Mouse (Mus musculus): ENCODE measurements around the gene Bcor. TPM values are rescaled to one million over a fixed set of nuclear protein-coding genes. Genes with fewer than 3 reads are reported as not detected.

The Bcor gene
- polyA plus RNA-seq (2012; rRNA removed): 5.7 and 6.4 TPM in 2 replicates

DNA sequence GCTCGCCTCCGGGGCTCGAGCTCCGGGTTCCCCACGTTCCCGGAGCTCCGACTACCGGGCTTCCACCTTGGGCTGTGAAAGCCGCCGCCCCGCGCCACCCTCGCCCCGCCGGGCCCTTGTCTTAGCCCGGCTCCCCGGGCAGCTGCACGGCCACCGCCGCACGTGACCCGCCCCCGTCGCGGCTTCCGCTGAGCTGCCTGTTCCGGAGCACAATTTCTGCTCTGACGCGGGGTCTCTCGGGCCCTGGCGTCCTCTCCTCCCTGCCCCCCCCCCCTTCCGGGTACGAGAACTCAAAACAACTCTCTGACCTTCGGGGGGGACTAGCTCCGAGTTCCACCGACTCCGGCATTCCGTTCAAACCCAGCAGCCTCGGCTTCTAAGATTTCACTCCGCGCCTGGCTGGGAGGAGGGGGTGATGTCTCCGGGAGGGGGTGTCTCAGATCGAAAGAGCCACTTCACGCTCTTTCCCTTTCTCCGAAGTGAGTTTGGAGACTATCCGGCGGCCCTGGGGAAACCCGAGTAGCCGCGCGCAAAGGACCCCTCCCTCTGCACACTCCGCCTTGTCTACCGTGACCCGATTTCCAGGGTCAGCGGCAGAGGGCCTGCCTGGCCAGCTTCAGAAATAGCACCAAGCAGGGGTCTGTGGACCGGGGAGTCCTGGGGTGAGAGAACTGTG, at the start of gene Bcor:
TSS of gene Bcor (minus strand) at position 375 of the 676 bp plus-strand sequence.
- Histone ChIP-seq H3K4me3 (ENCODE audit: insufficient read depth, low read depth, low read length) (peak within 1 kb of the TSS; percentile 58), H3K36me3 (ENCODE audit: control insufficient read depth, insufficient read depth, low read length) (no peaks in the 10 kb centered on the region), H3K27ac (ENCODE audit: insufficient read depth, low read depth, low read length) (peak within 1 kb of the TSS; percentile 56), H3K27me3 (replicated peaks; ENCODE audit: control insufficient read depth, insufficient read depth, low read length) (no peaks in the 10 kb centered on the region), H3K4me1 (ENCODE audit: control insufficient read depth, insufficient read depth, low read length) (no peaks in the 10 kb centered on the region)
- DNase-seq: peak; percentile 67
- 1% methylated on average over 53 of the region's 56 CpGs for WGBS
- TF ChIP-seq POLR2A (IDR thresholded peaks at IDR 0.05; ENCODE audit: low read depth, low read length) (no peak), CTCF (conservative IDR thresholded peaks at IDR 0.05; ENCODE audit: insufficient read depth, insufficient read length, low read depth, low read length) (no peak)

DNA sequence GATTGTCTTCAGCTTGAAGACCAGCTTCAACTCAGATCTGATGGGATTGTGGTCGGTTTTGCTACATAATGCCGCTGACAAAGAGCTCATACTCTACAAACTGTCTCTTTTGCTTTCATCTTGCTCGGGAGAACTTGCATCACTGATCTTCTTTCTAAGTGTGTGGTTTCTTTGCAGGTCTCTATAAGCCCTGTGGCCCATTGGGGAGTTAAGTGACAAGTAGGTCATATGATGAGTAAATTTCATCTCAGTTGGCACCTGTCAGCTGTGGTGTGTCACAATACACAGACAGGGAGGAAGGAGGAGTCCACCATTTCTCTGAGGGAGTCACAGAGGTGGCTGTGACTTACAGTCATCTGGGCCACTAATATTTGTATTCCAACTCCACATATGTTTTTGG, 42.8 kb upstream of the Bcor start:
- Histone ChIP-seq H3K4me1 (ENCODE audit: control insufficient read depth, insufficient read depth, low read length) (no peaks in the 10 kb centered on the region), H3K36me3 (ENCODE audit: control insufficient read depth, insufficient read depth, low read length) (no peaks in the 10 kb centered on the region), H3K27me3 (replicated peaks; ENCODE audit: control insufficient read depth, insufficient read depth, low read length) (no peaks in the 10 kb centered on the region), H3K27ac (ENCODE audit: insufficient read depth, low read depth, low read length) (no peak overlapping the region), H3K4me3 (ENCODE audit: insufficient read depth, low read depth, low read length) (no peak overlapping the region)
- 91% methylated on average over 3 of the region's 3 CpGs for WGBS
- no peak for DNase-seq
- TF ChIP-seq POLR2A (IDR thresholded peaks at IDR 0.05; ENCODE audit: low read depth, low read length) (no peak), CTCF (conservative IDR thresholded peaks at IDR 0.05; ENCODE audit: insufficient read depth, insufficient read length, low read depth, low read length) (no peak)

DNA sequence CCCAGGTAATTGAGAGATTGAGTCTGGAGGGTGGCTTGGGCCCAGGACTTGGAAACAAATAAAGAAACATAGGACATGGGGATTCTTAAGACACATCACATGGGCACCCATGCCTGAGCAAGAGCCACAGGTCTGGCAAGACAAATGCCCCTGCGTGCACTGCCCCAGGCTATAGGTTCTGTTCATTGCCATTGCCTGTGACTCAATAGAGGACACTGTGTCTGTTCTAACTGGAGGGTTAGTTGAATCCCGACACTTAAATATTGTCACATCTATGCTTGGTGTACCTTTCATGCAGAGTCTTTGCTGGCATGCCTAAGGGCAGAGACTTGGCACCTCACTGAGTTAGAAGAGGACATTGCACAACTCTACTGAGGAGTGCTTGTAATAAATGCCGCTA, 41.0 kb upstream of the Bcor start:
- Histone ChIP-seq H3K36me3 (ENCODE audit: control insufficient read depth, insufficient read depth, low read length) (no peaks in the 10 kb centered on the region), H3K4me1 (ENCODE audit: control insufficient read depth, insufficient read depth, low read length) (no peaks in the 10 kb centered on the region), H3K27ac (ENCODE audit: insufficient read depth, low read depth, low read length) (no peak overlapping the region), H3K4me3 (ENCODE audit: insufficient read depth, low read depth, low read length) (no peak overlapping the region), H3K27me3 (replicated peaks; ENCODE audit: control insufficient read depth, insufficient read depth, low read length) (no peaks in the 10 kb centered on the region)
- TF ChIP-seq POLR2A (IDR thresholded peaks at IDR 0.05; ENCODE audit: low read depth, low read length): no peak
- no peak for TF ChIP-seq CTCF (conservative IDR thresholded peaks at IDR 0.05; ENCODE audit: insufficient read depth, insufficient read length, low read depth, low read length)
- 89% methylated on average over 3 of the region's 3 CpGs for WGBS
- no peak for DNase-seq

GRCm38 (mm10) chrX:12195234-12195919, 35.2 kb upstream of the Bcor start:
- Histone ChIP-seq H3K4me1 (ENCODE audit: control insufficient read depth, insufficient read depth, low read length) (no peaks in the 10 kb centered on the region), H3K4me3 (ENCODE audit: insufficient read depth, low read depth, low read length) (no peak overlapping the region), H3K27me3 (replicated peaks; ENCODE audit: control insufficient read depth, insufficient read depth, low read length) (no peaks in the 10 kb centered on the region), H3K27ac (ENCODE audit: insufficient read depth, low read depth, low read length) (no peak overlapping the region), H3K36me3 (ENCODE audit: control insufficient read depth, insufficient read depth, low read length) (no peaks in the 10 kb centered on the region)
- WGBS: 63% methylated on average over 11 of the region's 11 CpGs
- no peak for DNase-seq
- no peak for TF ChIP-seq POLR2A (IDR thresholded peaks at IDR 0.05; ENCODE audit: low read depth, low read length)

- TF ChIP-seq POLR2A (IDR thresholded peaks at IDR 0.05; ENCODE audit: low read depth, low read length) (no peak), CTCF (conservative IDR thresholded peaks at IDR 0.05; ENCODE audit: insufficient read depth, insufficient read length, low read depth, low read length) (no peak)
- 81% methylated on average over 2 of the region's 2 CpGs for WGBS
- H3K4me1 ChIP-seq (ENCODE audit: control insufficient read depth, insufficient read depth, low read length): no peaks in the 10 kb centered on the region
Measured at GRCm38 (mm10) chrX:12192343-12192742, 32.2 kb upstream of the Bcor start.

DNA sequence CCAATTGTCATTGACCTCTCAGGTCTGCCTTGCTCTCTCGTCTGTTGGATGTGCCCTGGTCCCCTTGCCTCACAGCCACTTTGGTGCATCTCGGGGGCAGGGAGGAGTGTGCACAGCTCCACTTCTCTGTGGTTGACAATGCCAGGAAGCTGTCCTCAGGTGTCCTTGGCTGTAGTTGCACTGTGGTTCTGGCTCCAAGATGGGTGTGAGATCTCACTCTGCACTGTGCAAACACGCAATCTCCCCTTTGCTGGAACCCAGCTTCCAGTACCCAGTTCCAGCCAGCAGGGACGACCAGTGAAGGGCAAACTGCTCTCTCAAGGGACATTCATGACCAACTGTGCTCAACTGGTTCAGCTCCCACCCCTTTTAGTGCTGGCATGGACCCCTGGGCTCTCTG, 29.4 kb upstream of the Bcor start:
- Histone ChIP-seq H3K4me1 (ENCODE audit: control insufficient read depth, insufficient read depth, low read length) (no peaks in the 10 kb centered on the region), H3K27me3 (replicated peaks; ENCODE audit: control insufficient read depth, insufficient read depth, low read length) (no peaks in the 10 kb centered on the region), H3K36me3 (ENCODE audit: control insufficient read depth, insufficient read depth, low read length) (no peaks in the 10 kb centered on the region), H3K27ac (ENCODE audit: insufficient read depth, low read depth, low read length) (no peak overlapping the region), H3K4me3 (ENCODE audit: insufficient read depth, low read depth, low read length) (no peak overlapping the region)
- no peak for TF ChIP-seq POLR2A (IDR thresholded peaks at IDR 0.05; ENCODE audit: low read depth, low read length)
- no peak for TF ChIP-seq CTCF (conservative IDR thresholded peaks at IDR 0.05; ENCODE audit: insufficient read depth, insufficient read length, low read depth, low read length)
- WGBS: 83% methylated on average over 4 of the region's 4 CpGs
- no peak for DNase-seq

More at GRCm38 (mm10) chrX:12192343-12192742, 32.2 kb upstream of the Bcor start:
- no peak overlapping the region for H3K27ac ChIP-seq (ENCODE audit: insufficient read depth, low read depth, low read length)
- no peaks in the 10 kb centered on the region for H3K36me3 ChIP-seq (ENCODE audit: control insufficient read depth, insufficient read depth, low read length)
- H3K27me3 ChIP-seq (replicated peaks; ENCODE audit: control insufficient read depth, insufficient read depth, low read length): no peaks in the 10 kb centered on the region
- H3K4me3 ChIP-seq (ENCODE audit: insufficient read depth, low read depth, low read length): no peak overlapping the region
- no peak for DNase-seq

DNA sequence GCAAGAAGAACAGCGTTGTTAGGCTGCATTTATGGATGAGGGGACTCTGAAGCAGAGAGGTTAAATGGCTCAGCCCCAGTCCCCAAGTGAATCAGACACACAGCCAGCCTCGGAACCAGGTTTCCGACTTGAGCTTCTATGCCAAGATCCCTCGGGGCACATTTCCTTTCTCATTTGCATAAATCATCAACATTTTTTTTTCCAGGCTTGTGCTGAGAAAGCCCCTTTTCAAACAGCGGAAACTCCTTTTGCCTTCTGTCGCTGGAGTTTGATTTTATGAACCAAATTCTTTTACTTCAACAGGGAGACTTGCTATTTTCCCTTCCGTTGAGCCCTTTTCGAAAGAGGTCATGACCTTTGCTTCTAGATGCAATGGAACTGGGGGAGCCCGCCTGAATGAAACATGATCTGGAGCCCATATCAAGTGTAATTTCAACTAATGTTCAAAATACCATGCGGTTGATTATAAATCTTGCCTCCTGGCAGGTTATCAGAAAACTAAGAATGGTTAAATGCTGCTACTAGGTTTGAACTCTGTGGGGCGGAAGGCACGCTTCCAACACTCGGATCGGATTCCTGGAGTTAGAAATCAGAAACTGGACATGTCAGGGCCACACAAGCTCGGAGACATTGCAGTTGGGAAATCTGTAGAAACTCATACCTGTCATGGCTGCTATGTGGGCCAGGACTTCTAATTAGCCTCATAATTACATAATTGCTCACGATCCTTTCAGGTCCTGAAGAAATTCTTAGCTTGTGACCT, 15.2 kb upstream of the Bcor start:
- Histone ChIP-seq H3K27me3 (replicated peaks; ENCODE audit: control insufficient read depth, insufficient read depth, low read length) (no peaks in the 10 kb centered on the region), H3K36me3 (ENCODE audit: control insufficient read depth, insufficient read depth, low read length) (no peaks in the 10 kb centered on the region), H3K4me1 (ENCODE audit: control insufficient read depth, insufficient read depth, low read length) (peaks cover 4% of the 10 kb centered on the region; the same call in 1 of the 2 replicates), H3K4me3 (ENCODE audit: insufficient read depth, low read depth, low read length) (no peak overlapping the region), H3K27ac (ENCODE audit: insufficient read depth, low read depth, low read length) (no peak overlapping the region)
- no peak for TF ChIP-seq POLR2A (IDR thresholded peaks at IDR 0.05; ENCODE audit: low read depth, low read length)
- no peak for TF ChIP-seq CTCF (conservative IDR thresholded peaks at IDR 0.05; ENCODE audit: insufficient read depth, insufficient read length, low read depth, low read length)
- peak; percentile 49 for DNase-seq
- 24% methylated on average over 16 of the region's 16 CpGs for WGBS
